ENCODE assay signal across 9 mouse cellular contexts in the genomic region with DNA sequence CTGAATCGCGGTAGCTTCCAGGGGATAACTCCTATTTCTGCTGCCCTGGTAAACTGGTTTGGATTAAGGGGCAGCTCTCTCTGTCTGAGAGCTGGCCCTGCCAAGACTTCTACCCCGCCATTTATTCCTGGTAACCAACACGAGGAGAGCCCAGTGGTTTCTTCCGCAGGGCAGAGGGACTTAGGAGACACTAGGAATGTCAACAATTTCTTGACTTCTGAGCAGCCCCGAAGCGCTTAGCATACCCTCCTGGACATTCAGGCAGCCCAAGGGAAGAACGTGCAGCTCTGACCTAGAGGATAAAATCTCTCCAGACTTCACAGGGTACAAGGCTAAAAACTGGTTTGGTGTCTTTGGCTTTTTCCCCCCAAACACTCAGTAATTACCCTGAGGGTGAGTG. TPM values are rescaled to one million over a fixed set of nuclear protein-coding genes. Genes with fewer than 3 reads are reported as not detected.
DNase-seq lines count a peak whose midpoint lies in the region; ATAC-seq lines count a peak whose summit lies in the region.
"Had no signal": no experiment of that assay in that cellular context is flagged by ENCODE, and none has a peak within 500 bp of the region (broad histone marks: within the 10 kb centered on the region; RNA-seq: fewer than 3 reads in every experiment).

No protein-coding gene starts in this region.

- WGBS in kidney, embryonic 16.5 days, result 21% methylated on average over 8 of the region's 8 CpGs
- WGBS in embryonic facial prominence, embryonic 14.5 days, result 7% methylated on average over 8 of the region's 8 CpGs
- WGBS in limb, embryonic 10.5 days, result 27% methylated on average over 8 of the region's 8 CpGs
- 7% methylated on average over 8 of the region's 8 CpGs for WGBS in neural tube, embryonic 13.5 days

- intact Hi-C loops in left cerebral cortex, postnatal 36 days (cut with DNase I), result no loop called here
- intact Hi-C loops in left cerebral cortex, postnatal 14 days (cut with DNase I), result no loop called here

- H3K4me1 ChIP-seq in kidney, embryonic 16.5 days (ENCODE audit: insufficient read depth, low read length), result peaks cover 35% of the 10 kb centered on the region
- H3K4me1 ChIP-seq in embryonic facial prominence, embryonic 14.5 days (ENCODE audit: control insufficient read depth, insufficient read depth, low read length), result peaks cover 29% of the 10 kb centered on the region
- peaks cover 36% of the 10 kb centered on the region for H3K4me1 ChIP-seq in limb, embryonic 10.5 days
- H3K4me1 ChIP-seq in neural tube, embryonic 13.5 days (replicated peaks), result peaks cover 49% of the 10 kb centered on the region

- no peaks in the 10 kb centered on the region for H3K27me3 ChIP-seq in kidney, embryonic 16.5 days (ENCODE audit: insufficient read depth, low read length)
- H3K27me3 ChIP-seq in embryonic facial prominence, embryonic 14.5 days (replicated peaks; ENCODE audit: control insufficient read depth, insufficient read depth, low read length), result peaks cover 1% of the 10 kb centered on the region; the same call in 1 of the 2 replicates
- no peaks in the 10 kb centered on the region for H3K27me3 ChIP-seq in limb, embryonic 10.5 days (ENCODE audit: low read depth, poor library complexity, severe bottlenecking)
- peaks cover 15% of the 10 kb centered on the region; the same call in 1 of the 2 replicates for H3K27me3 ChIP-seq in neural tube, embryonic 13.5 days

- 0 out of 2 replicates have a peak overlapping the region, but pooled peaks have one; percentile 25 for H3K9ac ChIP-seq in kidney, embryonic 16.5 days (replicated peaks; ENCODE audit: low read length)
- peak overlapping the region; percentile 34; the same call in 1 of the 2 replicates for H3K9ac ChIP-seq in embryonic facial prominence, embryonic 14.5 days (ENCODE audit: low read depth, low read length)
- 0 out of 2 replicates have a peak overlapping the region, but pooled peaks have one; percentile 35 for H3K9ac ChIP-seq in neural tube, embryonic 13.5 days

- no peak for DNase-seq in kidney, postnatal 10 days
- peak; percentile 47 for DNase-seq in embryonic facial prominence, embryonic 14.5 days (ENCODE audit: low spot score)
- no peak for DNase-seq in limb, embryonic 10.5 days (ENCODE audit: low spot score)
- no peak for DNase-seq in left cerebral cortex, postnatal 36 days (ENCODE audit: low spot score in 2 of 2)
- DNase-seq in urinary bladder, adult 18-20 months (ENCODE audit: low spot score in 2 of 2), result no peak
- no peak for DNase-seq in left cerebral cortex, postnatal 14 days (ENCODE audit: low spot score in 2 of 2)

- peak overlapping the region; percentile 19 for H3K4me3 ChIP-seq in kidney, embryonic 16.5 days (ENCODE audit: low read length)
- H3K4me3 ChIP-seq in embryonic facial prominence, embryonic 14.5 days (ENCODE audit: low read depth, low read length), result peak overlapping the region; percentile 18
- 0 out of 2 replicates have a peak overlapping the region, but pooled peaks have one; percentile 26 for H3K4me3 ChIP-seq in limb, embryonic 10.5 days
- peak overlapping the region; percentile 5 for H3K4me3 ChIP-seq in neural tube, embryonic 13.5 days

- H3K9me3 ChIP-seq in kidney, embryonic 16.5 days (ENCODE audit: low read length), result no peaks in the 10 kb centered on the region
- H3K9me3 ChIP-seq in embryonic facial prominence, embryonic 14.5 days (ENCODE audit: control insufficient read depth, low read length), result no peaks in the 10 kb centered on the region
- H3K9me3 ChIP-seq in limb, embryonic 10.5 days (replicated peaks), result no peaks in the 10 kb centered on the region
- H3K9me3 ChIP-seq in neural tube, embryonic 13.5 days, result no peaks in the 10 kb centered on the region

- H3K27ac ChIP-seq in kidney, embryonic 16.5 days (ENCODE audit: low read length), result peak overlapping the region; percentile 43
- H3K27ac ChIP-seq in embryonic facial prominence, embryonic 14.5 days (replicated peaks; ENCODE audit: low read depth, low read length), result peak overlapping the region; percentile 76
- H3K27ac ChIP-seq in limb, embryonic 10.5 days, result peak overlapping the region; percentile 70
- H3K27ac ChIP-seq in neural tube, embryonic 13.5 days (replicated peaks), result peak overlapping the region; percentile 77

- peak; percentile 11; the same call in 1 of the 2 replicates for ATAC-seq in kidney, embryonic 16.5 days (ENCODE audit: low FRiP score, low TSS enrichment)
- ATAC-seq in embryonic facial prominence, embryonic 14.5 days (ENCODE audit: low read depth), result no peak
- 0 out of 2 replicates have a peak, but pooled peaks have one; percentile 5 for ATAC-seq in neural tube, embryonic 13.5 days (ENCODE audit: low read depth)
- ATAC-seq: inflammation-experienced regulatory T-cells, adult 6 months had no signal

- H3K36me3 ChIP-seq in kidney, embryonic 16.5 days (ENCODE audit: insufficient read depth, low read length), result peaks cover 7% of the 10 kb centered on the region; the same call in 1 of the 2 replicates
- peaks cover 13% of the 10 kb centered on the region; the same call in 1 of the 2 replicates for H3K36me3 ChIP-seq in embryonic facial prominence, embryonic 14.5 days (ENCODE audit: control insufficient read depth, insufficient read depth, low read length)
- H3K36me3 ChIP-seq in limb, embryonic 10.5 days, result peaks cover 68% of the 10 kb centered on the region
- H3K36me3 ChIP-seq in neural tube, embryonic 13.5 days, result no peaks in the 10 kb centered on the region

- H3K4me2 ChIP-seq in kidney, embryonic 16.5 days (replicated peaks; ENCODE audit: low read depth, low read length), result peak overlapping the region; percentile 50
- peak overlapping the region; percentile 50 for H3K4me2 ChIP-seq in embryonic facial prominence, embryonic 14.5 days (ENCODE audit: low read depth, low read length)
- peak overlapping the region; percentile 43 for H3K4me2 ChIP-seq in neural tube, embryonic 13.5 days

RNA-seq across cellular contexts. Expression of a gene that starts 10.1 kb away (rescaled TPM):
- polyA plus RNA-seq in kidney, embryonic 16.5 days (2015; fragmentation: Nextera tagmentation; extraction: Ambion mirVana), result 59.9 and 64.6 TPM in 2 replicates
- 37.5 and 43.4 TPM in 2 replicates for polyA plus RNA-seq in embryonic facial prominence, embryonic 14.5 days (2014; fragmentation: Nextera tagmentation; extraction: Ambion mirVana)
- 66.8 and 74.3 TPM in 2 replicates for polyA plus RNA-seq in limb, embryonic 10.5 days (2016; fragmentation: Nextera tagmentation; extraction: Ambion mirVana)
- polyA plus RNA-seq in neural tube, embryonic 13.5 days (2015; fragmentation: Nextera tagmentation; extraction: Ambion mirVana), result 26.3 and 28.1 TPM in 2 replicates
- total RNA-seq in left cerebral cortex, postnatal 36 days (2021), result 10 to 100 TPM; 81.8 to 87.0 TPM
- 10 to 100 TPM; 59.9 to 68.8 TPM for total RNA-seq in left cerebral cortex, postnatal 14 days (2021)
